Mouse (Mus musculus) liver, embryonic 14.5 days (tissue): ENCODE measurements around the gene Slf2.

Experiments used
- CTCF ChIP-seq: IDR thresholded peaks from 2 replicates; pipeline ENCODE4 v1.5.1; 2016; ENCODE audit warnings: antibody characterized with exemption, low read depth, control low read depth
- EP300 ChIP-seq: IDR thresholded peaks from 2 replicates; pipeline ENCODE4 v1.6.1; 2016; ENCODE audit warnings: antibody characterized with exemption, low read depth

- TF ChIP-seq EP300 (no peak), CTCF (no peak)
These were observed 56.1 kb downstream of the Slf2 start for GRCm38 (mm10) chr19:44987004-44987403.
